Mouse (Mus musculus): ENCODE results near the gene Dact2. TPM values are rescaled to one million over a fixed set of nuclear protein-coding genes. Genes with fewer than 3 reads are reported as not detected.

Gene Dact2
- polyA plus RNA-seq, 1 experiment from 2014 or later = 2.0 TPM

DNA sequence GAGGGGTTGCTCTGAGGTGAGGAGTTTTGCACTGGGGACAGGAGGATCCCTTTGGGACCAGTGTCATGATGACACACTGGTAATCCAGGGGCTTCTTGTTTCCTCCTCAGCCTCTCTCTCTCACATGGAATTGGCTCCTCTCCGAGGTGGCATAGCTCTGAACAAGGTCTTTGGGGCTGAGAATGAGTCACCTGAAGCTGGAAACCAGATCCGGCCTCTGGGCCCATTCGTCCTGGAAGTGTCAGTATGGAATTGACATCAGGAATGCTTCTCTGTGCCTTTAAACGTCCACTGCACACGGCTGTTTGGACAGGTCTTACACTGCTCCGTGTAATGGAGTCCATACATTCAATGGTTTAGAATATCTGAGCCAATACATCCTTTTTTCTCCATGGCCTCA is 33.0 kb upstream of the Dact2 start:
- Histone ChIP-seq H3K36me3 (ENCODE audit: control insufficient read depth, insufficient read depth, low read length) (no peaks in the 10 kb centered on the region), H3K27ac (ENCODE audit: low read length) (no peak overlapping the region), H3K9me3 (replicated peaks; ENCODE audit: control insufficient read depth, low read length, poor library complexity, severe bottlenecking) (no peaks in the 10 kb centered on the region), H3K27me3 (ENCODE audit: control insufficient read depth, insufficient read depth, low read depth, low read length) (no peaks in the 10 kb centered on the region), H3K4me1 (ENCODE audit: control insufficient read depth, insufficient read depth, low read length) (no peaks in the 10 kb centered on the region), H3K4me2 (ENCODE audit: low read length) (no peak overlapping the region), H3K4me3 (ENCODE audit: low read depth, low read length) (no peak overlapping the region), H3K9ac (ENCODE audit: low read depth, low read length) (no peak overlapping the region)
- ATAC-seq = no peak
- WGBS = 89% methylated on average over 6 of the region's 6 CpGs

DNA sequence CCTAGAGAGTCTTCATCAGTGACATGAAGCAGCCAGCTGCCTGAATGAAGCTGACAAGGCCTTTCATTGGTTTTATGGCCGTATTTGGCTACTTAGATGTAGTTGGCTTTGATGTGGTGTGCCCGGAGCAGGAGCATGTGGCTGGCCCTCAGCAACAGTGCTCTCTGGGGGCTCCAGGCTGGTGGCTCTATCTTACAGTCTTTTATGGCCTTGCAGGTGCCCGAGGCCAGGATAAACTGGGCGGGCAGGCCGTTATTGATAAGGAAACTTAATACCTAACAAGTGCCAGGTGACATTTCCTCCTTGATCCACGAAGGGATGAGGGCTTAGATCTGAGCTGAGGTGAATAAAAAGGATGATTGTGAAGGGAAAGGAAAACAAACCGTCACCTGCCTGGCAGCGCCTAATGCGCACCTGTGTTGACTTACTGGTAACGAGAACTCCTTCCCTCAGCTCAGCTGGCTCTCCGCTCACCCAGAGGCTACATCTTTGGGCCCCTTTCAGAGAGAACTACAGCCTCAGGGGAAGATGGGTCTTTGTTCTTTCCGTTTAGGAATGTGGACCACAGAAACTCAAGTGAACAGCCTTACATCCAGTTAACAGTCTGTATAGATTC is 30.8 kb upstream of the Dact2 start:
- ATAC-seq = no peak
- H3K4me3 ChIP-seq (ENCODE audit: low read depth, low read length) = no peak overlapping the region
- 79% methylated on average over 12 of the region's 12 CpGs for WGBS

DNA sequence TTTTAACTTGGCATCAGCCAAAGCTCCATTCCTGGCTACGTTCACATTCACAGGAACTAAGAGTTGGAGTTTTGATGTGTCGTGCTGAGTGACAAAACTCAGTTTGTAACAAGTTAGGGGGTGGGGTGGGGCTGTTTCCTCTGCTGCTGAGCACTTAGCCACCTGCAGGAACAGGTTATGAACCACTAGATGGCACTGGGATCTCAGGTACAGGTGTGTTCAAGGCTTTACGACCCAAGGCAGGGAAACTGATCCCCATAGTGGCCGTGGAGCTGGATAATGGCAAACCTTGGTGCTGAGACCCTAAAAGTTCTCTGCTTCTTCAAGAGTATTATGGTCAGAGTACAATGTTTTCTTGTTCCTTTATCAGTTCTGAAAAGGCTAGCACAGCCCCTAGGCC is 29.6 kb upstream of the Dact2 start:
- WGBS = 62% methylated on average over 4 of the region's 4 CpGs
- Histone ChIP-seq H3K9me3 (replicated peaks; ENCODE audit: control insufficient read depth, low read length, poor library complexity, severe bottlenecking) (no peaks in the 10 kb centered on the region), H3K36me3 (ENCODE audit: control insufficient read depth, insufficient read depth, low read length) (no peaks in the 10 kb centered on the region), H3K4me3 (ENCODE audit: low read depth, low read length) (no peak overlapping the region), H3K4me1 (ENCODE audit: control insufficient read depth, insufficient read depth, low read length) (no peaks in the 10 kb centered on the region), H3K4me2 (ENCODE audit: low read length) (no peak overlapping the region), H3K27ac (ENCODE audit: low read length) (no peak overlapping the region), H3K27me3 (ENCODE audit: control insufficient read depth, insufficient read depth, low read depth, low read length) (no peaks in the 10 kb centered on the region), H3K9ac (ENCODE audit: low read depth, low read length) (no peak overlapping the region)
- no peak for ATAC-seq

More for the DNA sequence above, 30.8 kb upstream of the Dact2 start:
- Histone ChIP-seq H3K36me3 (ENCODE audit: control insufficient read depth, insufficient read depth, low read length) (no peaks in the 10 kb centered on the region), H3K4me2 (ENCODE audit: low read length) (no peak overlapping the region), H3K27ac (ENCODE audit: low read length) (no peak overlapping the region), H3K9ac (ENCODE audit: low read depth, low read length) (no peak overlapping the region), H3K9me3 (replicated peaks; ENCODE audit: control insufficient read depth, low read length, poor library complexity, severe bottlenecking) (no peaks in the 10 kb centered on the region), H3K4me1 (ENCODE audit: control insufficient read depth, insufficient read depth, low read length) (no peaks in the 10 kb centered on the region), H3K27me3 (ENCODE audit: control insufficient read depth, insufficient read depth, low read depth, low read length) (no peaks in the 10 kb centered on the region)

DNA sequence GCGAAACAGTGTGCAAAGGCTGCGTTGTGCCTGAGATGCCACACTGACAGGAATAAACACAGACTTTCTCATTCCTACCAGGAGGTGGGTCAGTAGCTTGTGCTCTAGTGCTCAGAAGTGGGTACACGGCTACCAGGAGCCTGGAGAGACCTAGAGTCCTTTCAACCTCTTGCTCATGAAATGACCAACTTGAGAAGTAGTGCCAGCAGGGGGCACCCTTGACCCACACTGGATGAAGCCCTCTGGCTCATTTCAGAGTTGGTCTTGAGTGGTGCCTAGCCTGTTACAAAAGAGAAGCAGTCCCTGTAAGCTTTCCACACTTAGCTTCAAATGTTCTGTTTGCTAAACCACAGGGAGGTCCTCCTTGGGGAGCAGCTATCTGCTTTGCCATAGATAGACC is 28.5 kb upstream of the Dact2 start:
- no peaks in the 10 kb centered on the region for H3K36me3 ChIP-seq (ENCODE audit: control insufficient read depth, insufficient read depth, low read length)
- H3K4me2 ChIP-seq (ENCODE audit: low read length) = no peak overlapping the region
- 53% methylated on average over 3 of the region's 3 CpGs for WGBS
- no peak overlapping the region for H3K27ac ChIP-seq (ENCODE audit: low read length)
- H3K9ac ChIP-seq (ENCODE audit: low read depth, low read length) = no peak overlapping the region
- no peaks in the 10 kb centered on the region for H3K4me1 ChIP-seq (ENCODE audit: control insufficient read depth, insufficient read depth, low read length)
- H3K27me3 ChIP-seq (ENCODE audit: control insufficient read depth, insufficient read depth, low read depth, low read length) = no peaks in the 10 kb centered on the region
- no peaks in the 10 kb centered on the region for H3K9me3 ChIP-seq (replicated peaks; ENCODE audit: control insufficient read depth, low read length, poor library complexity, severe bottlenecking)
- H3K4me3 ChIP-seq (ENCODE audit: low read depth, low read length) = no peak overlapping the region
- ATAC-seq = peak; percentile 67

DNA sequence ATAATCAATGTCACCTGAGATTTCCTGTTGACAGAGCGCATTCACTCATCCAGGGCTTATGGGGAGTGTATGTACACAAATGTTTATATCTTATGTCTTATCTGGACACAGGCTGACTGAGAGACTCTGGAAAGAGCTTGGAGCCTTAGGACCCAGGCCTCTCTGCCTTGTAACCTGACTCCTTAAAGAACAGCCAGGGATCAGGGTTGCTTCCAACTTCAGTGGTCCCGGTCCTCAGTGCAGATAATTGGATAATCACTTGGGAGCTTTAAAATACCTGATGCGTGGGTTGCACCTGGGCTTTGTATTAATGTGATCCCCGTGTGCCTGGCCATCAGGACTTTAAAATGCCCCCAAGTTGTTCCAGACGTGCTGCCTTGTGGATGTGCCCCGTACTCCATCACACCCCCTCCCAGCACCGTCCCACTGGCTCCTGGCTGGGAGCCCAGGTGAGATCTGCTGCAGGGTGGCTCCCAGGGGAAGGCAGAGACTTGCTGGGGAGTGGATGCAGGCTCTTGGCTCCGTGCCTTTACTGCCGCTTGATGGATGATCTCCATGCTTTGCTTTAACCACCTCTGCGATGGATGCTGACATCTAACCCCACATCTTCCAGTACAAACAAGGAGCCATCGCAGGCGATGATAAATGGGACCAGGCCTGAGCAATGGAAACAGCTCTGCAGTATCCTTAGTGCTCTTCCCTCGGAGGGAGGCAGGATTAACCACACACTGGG is 26.8 kb upstream of the Dact2 start:
- H3K9me3 ChIP-seq (replicated peaks; ENCODE audit: control insufficient read depth, low read length, poor library complexity, severe bottlenecking) = no peaks in the 10 kb centered on the region
- H3K27me3 ChIP-seq (ENCODE audit: control insufficient read depth, insufficient read depth, low read depth, low read length) = no peaks in the 10 kb centered on the region
- no peak overlapping the region for H3K9ac ChIP-seq (ENCODE audit: low read depth, low read length)
- H3K36me3 ChIP-seq (ENCODE audit: control insufficient read depth, insufficient read depth, low read length) = no peaks in the 10 kb centered on the region
- no peak overlapping the region for H3K4me2 ChIP-seq (ENCODE audit: low read length)
- 25% methylated on average over 13 of the region's 13 CpGs for WGBS
- ATAC-seq = no peak
- H3K4me3 ChIP-seq (ENCODE audit: low read depth, low read length) = no peak overlapping the region
- no peaks in the 10 kb centered on the region for H3K4me1 ChIP-seq (ENCODE audit: control insufficient read depth, insufficient read depth, low read length)
- no peak overlapping the region for H3K27ac ChIP-seq (ENCODE audit: low read length)

DNA sequence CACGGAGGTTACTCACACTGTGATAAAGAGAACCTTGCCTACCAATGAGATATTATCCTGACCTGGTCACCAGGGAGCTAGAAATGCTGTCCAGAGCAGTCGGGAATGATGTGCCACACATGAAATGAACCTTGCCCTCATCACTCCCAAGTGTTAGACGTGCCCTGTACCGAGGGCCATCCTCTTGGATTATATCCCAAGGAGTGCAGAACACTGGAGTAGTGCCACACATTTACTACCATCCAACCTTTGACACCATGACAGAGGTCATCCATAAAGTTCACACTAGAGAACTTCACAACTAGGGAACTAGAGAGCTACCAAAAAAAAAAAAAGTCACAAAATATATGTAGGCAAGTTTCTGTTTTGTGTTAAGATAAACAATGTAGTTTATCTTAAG is 24.3 kb upstream of the Dact2 start:
- WGBS = 84% methylated on average over 4 of the region's 4 CpGs
- Histone ChIP-seq H3K9me3 (replicated peaks; ENCODE audit: control insufficient read depth, low read length, poor library complexity, severe bottlenecking) (no peaks in the 10 kb centered on the region), H3K27me3 (ENCODE audit: control insufficient read depth, insufficient read depth, low read depth, low read length) (no peaks in the 10 kb centered on the region), H3K27ac (ENCODE audit: low read length) (no peak overlapping the region), H3K9ac (ENCODE audit: low read depth, low read length) (no peak overlapping the region), H3K4me3 (ENCODE audit: low read depth, low read length) (no peak overlapping the region), H3K4me2 (ENCODE audit: low read length) (no peak overlapping the region), H3K4me1 (ENCODE audit: control insufficient read depth, insufficient read depth, low read length) (no peaks in the 10 kb centered on the region), H3K36me3 (ENCODE audit: control insufficient read depth, insufficient read depth, low read length) (no peaks in the 10 kb centered on the region)
- ATAC-seq = no peak

DNA sequence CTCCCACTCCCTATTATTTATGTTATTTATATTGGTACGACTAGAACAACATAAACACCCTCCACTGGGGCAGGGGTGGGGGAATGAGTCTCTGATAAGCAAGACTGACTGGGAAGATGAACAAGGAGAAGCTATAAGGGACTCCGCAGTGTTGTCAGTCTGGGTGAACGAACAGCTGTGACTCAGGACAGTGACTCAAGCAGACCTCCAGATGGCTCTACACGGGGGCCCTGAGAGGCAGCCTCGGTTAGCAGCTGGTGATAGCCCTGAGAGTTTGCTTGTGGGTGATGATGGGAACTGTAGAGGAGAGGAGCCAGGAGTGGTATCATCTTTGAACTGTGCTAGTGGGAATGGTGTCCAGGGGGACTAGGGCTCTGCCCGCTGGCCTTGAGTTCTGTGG is 23.5 kb upstream of the Dact2 start:
- Histone ChIP-seq H3K4me2 (ENCODE audit: low read length) (no peak overlapping the region), H3K9ac (ENCODE audit: low read depth, low read length) (no peak overlapping the region), H3K27ac (ENCODE audit: low read length) (no peak overlapping the region), H3K4me3 (ENCODE audit: low read depth, low read length) (no peak overlapping the region), H3K4me1 (ENCODE audit: control insufficient read depth, insufficient read depth, low read length) (no peaks in the 10 kb centered on the region), H3K27me3 (ENCODE audit: control insufficient read depth, insufficient read depth, low read depth, low read length) (no peaks in the 10 kb centered on the region), H3K36me3 (ENCODE audit: control insufficient read depth, insufficient read depth, low read length) (no peaks in the 10 kb centered on the region), H3K9me3 (replicated peaks; ENCODE audit: control insufficient read depth, low read length, poor library complexity, severe bottlenecking) (no peaks in the 10 kb centered on the region)
- WGBS = 64% methylated on average over 6 of the region's 6 CpGs
- no peak for ATAC-seq

DNA sequence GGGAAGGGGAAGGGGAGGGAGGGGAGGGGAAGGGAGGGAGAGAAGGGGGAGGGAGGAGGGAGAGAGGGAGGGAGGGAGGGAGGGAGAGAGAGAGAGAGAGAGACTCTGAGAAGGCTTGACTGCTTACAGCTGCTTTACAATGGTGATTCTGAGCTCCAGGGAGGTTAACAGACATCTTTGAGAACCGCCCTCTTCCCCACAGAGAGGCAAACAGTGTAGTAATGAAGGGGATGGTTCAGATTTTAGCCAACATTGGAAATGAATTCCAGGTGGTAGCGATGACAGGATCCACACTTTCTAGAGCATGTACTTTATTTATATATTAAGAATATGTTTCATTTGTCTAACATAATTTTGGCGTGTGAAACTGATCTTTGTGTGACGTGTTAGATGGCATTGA is 22.7 kb upstream of the Dact2 start:
- Histone ChIP-seq H3K9ac (ENCODE audit: low read depth, low read length) (no peak overlapping the region), H3K27ac (ENCODE audit: low read length) (no peak overlapping the region), H3K4me3 (ENCODE audit: low read depth, low read length) (no peak overlapping the region), H3K4me2 (ENCODE audit: low read length) (no peak overlapping the region), H3K4me1 (ENCODE audit: control insufficient read depth, insufficient read depth, low read length) (no peaks in the 10 kb centered on the region), H3K9me3 (replicated peaks; ENCODE audit: control insufficient read depth, low read length, poor library complexity, severe bottlenecking) (no peaks in the 10 kb centered on the region), H3K36me3 (ENCODE audit: control insufficient read depth, insufficient read depth, low read length) (no peaks in the 10 kb centered on the region), H3K27me3 (ENCODE audit: control insufficient read depth, insufficient read depth, low read depth, low read length) (no peaks in the 10 kb centered on the region)
- no peak for ATAC-seq
- WGBS = 37% methylated on average over 4 of the region's 4 CpGs

DNA sequence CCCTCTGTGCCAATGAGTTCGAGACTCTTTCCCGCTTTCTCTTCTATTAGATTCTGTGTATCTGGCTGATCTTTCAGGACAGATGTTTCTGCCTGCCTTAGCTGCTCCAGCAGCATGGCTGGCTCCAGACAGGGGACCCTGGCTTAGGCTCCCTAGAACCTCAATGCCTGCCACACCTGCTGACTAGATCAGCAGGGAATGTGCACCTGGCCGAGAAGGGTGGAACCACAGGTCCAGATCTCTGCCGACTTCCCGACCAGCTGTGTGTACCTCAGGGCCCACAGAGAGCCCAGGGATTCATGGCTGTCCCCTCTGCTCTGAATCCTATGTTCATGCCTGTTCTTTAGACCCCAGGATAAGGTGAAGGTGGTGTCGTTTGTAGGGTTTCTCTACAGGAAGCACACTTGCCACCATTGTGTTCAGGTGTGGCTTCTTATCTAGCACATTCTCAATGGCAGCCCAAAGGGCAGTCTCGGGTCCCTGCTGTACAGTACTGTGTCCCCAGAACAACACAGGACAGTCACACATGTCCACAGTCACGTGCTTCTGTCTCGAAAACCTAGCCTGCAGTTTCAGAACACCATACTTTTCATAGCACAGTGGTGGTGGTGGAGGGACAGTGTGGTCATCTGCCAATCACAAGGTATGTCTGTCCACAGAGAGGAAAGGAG is 22.0 kb upstream of the Dact2 start:
- 0 out of 2 replicates have a peak, but pooled peaks have one; percentile 50 for ATAC-seq
- Histone ChIP-seq H3K4me1 (ENCODE audit: control insufficient read depth, insufficient read depth, low read length) (no peaks in the 10 kb centered on the region), H3K36me3 (ENCODE audit: control insufficient read depth, insufficient read depth, low read length) (no peaks in the 10 kb centered on the region), H3K9me3 (replicated peaks; ENCODE audit: control insufficient read depth, low read length, poor library complexity, severe bottlenecking) (no peaks in the 10 kb centered on the region), H3K27me3 (ENCODE audit: control insufficient read depth, insufficient read depth, low read depth, low read length) (no peaks in the 10 kb centered on the region), H3K9ac (ENCODE audit: low read depth, low read length) (no peak overlapping the region), H3K4me2 (ENCODE audit: low read length) (no peak overlapping the region), H3K4me3 (ENCODE audit: low read depth, low read length) (no peak overlapping the region), H3K27ac (ENCODE audit: low read length) (no peak overlapping the region)
- WGBS = 71% methylated on average over 9 of the region's 9 CpGs
